Mouse (Mus musculus) spleen, adult 2 months (tissue): ENCODE results near the gene Tcf7l1.

Experiments
- CTCF ChIP-seq: fragments of 200-500 bp; IDR thresholded peaks from 2 replicates; pipeline ENCODE4 v1.5.1; 2011; ENCODE audit warnings: mild to moderate bottlenecking, inconsistent platforms; ENCODE audit not compliant: insufficient read depth, insufficient read length, insufficient replicate concordance; ENCODE audit errors: extremely low read depth
- POLR2A ChIP-seq: fragments of 200-500 bp; IDR thresholded peaks from 2 replicates; pipeline ENCODE4 v1.6.1; 2011; ENCODE audit warnings: low read depth, low read length, inconsistent platforms

DNA sequence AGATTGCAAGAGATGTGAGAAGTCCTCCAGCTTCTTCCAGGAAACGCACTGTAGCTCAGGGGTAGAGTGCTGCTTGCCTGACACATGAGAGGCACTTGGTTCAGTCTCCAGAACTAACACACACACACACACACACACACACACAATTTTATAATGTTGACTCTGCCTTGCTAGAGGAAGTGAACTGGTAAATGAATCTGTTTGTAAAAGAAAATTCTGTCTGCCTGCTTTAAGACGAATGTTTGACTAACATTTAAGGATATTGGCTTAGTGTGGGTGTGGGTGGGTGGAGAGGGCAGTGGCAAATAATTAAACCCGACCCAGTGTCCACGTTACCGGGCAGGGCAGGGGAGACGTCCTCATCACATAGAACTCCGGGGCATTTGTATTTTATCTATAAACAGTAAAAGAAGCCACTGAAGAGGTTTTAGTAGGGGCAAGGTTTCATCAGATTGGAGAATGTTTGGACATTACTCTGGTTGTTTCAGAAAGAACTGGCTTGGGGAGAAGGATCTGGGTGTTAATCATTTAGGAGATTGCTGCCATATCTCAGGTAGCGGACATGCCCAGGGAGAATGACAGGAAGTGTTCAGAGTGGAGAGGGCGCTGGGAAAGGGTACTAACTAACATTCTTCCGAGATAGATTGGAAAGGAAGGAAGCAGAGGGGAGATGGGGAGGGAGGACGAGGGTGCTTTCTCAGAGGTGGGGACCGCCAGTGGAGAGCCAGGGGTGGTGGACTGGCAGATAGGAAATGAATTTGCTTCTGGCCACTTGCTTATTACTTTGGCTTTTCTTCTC lies 169.1 kb downstream of the Tcf7l1 start:
- TF ChIP-seq CTCF (no peak), POLR2A (no peak)
